Mouse (Mus musculus): ENCODE results near the gene Gm5934. TPM values are rescaled to one million over a fixed set of nuclear protein-coding genes. Genes with fewer than 3 reads are reported as not detected.
"Not testable (repeated sequence)": the region's sequence is repeated elsewhere in the genome, so short reads cannot be mapped to it uniquely, and the experiment has no call there.

The Gm5934 gene
- not detected in 2 replicates for polyA plus RNA-seq (2014; fragmentation: Nextera tagmentation; extraction: Ambion mirVana)

- not testable (repeated sequence) for H3K27ac ChIP-seq (replicated peaks; ENCODE audit: low read depth, low read length); H3K4me1 ChIP-seq (ENCODE audit: control insufficient read depth, insufficient read depth, low read length); ATAC-seq (ENCODE audit: low read depth); H3K27me3 ChIP-seq (replicated peaks; ENCODE audit: control insufficient read depth, insufficient read depth, low read length); H3K9ac ChIP-seq (ENCODE audit: low read depth, low read length); H3K4me2 ChIP-seq (ENCODE audit: low read depth, low read length); H3K36me3 ChIP-seq (ENCODE audit: control insufficient read depth, insufficient read depth, low read length); H3K4me3 ChIP-seq (ENCODE audit: low read depth, low read length); DNase-seq (ENCODE audit: low spot score); H3K9me3 ChIP-seq (ENCODE audit: control insufficient read depth, low read length)
- WGBS: 73% methylated on average over 5 of the region's 5 CpGs
Observed at GRCm38 (mm10) chrX:24500660-24501059, at the start of gene Gm5934. Gm5934 (minus strand) TSS chrX:24500760.

Other genes starting within 250 kb of the Gm5934 start
- not detected in 2 replicates for gene Gm4297, start 74.1 kb upstream of the Gm5934 start, polyA plus RNA-seq (2014; fragmentation: Nextera tagmentation; extraction: Ambion mirVana)